Mouse (Mus musculus): ENCODE results near the gene Dok3. TPM values are rescaled to one million over a fixed set of nuclear protein-coding genes. Genes with fewer than 3 reads are reported as not detected.
A peak's percentile ranks its signal among the peaks of the same experiment; 100 is the strongest.

Gene Dok3
- polyA plus RNA-seq, 1 experiment from 2014 or later: 1.6 TPM

- 39% methylated on average over 4 of the region's 4 CpGs for WGBS
These were observed 33.4 kb downstream of the Dok3 start for GRCm38 (mm10) chr13:55495702-55496101.

GRCm38 (mm10) chr13:55494883-55495621 is 34.0 kb downstream of the Dok3 start:
- Histone ChIP-seq H3K9ac (ENCODE audit: low read length) (no peak overlapping the region), H3K4me2 (ENCODE audit: low read depth, severe bottlenecking) (no peak overlapping the region), H3K9me3 (ENCODE audit: control insufficient read depth, low read length) (no peaks in the 10 kb centered on the region), H3K27me3 (ENCODE audit: control insufficient read depth, insufficient read depth, low read length) (no peaks in the 10 kb centered on the region), H3K36me3 (ENCODE audit: control insufficient read depth, insufficient read depth, low read length) (peaks cover 3% of the 10 kb centered on the region; the same call in 1 of the 2 replicates), H3K4me1 (ENCODE audit: control insufficient read depth, insufficient read depth, low read length) (peaks cover 8% of the 10 kb centered on the region), H3K27ac (replicated peaks; ENCODE audit: low read depth, low read length) (no peak overlapping the region), H3K4me3 (ENCODE audit: low read depth, low read length) (no peak overlapping the region)
- WGBS: 26% methylated on average over 18 of the region's 18 CpGs
- DNase-seq (ENCODE audit: low spot score) (no peak), ATAC-seq (ENCODE audit: insufficient number of reproducible peaks, low FRiP score, low TSS enrichment, low read depth) (no peak)

More at GRCm38 (mm10) chr13:55495702-55496101, 33.4 kb downstream of the Dok3 start:
- H3K4me3 ChIP-seq (ENCODE audit: low read depth, low read length): no peak overlapping the region
- no peak overlapping the region for H3K9ac ChIP-seq (ENCODE audit: low read length)
- ATAC-seq (ENCODE audit: insufficient number of reproducible peaks, low FRiP score, low TSS enrichment, low read depth): no peak
- H3K4me1 ChIP-seq (ENCODE audit: control insufficient read depth, insufficient read depth, low read length): peaks cover 8% of the 10 kb centered on the region
- no peaks in the 10 kb centered on the region for H3K27me3 ChIP-seq (ENCODE audit: control insufficient read depth, insufficient read depth, low read length)
- no peak overlapping the region for H3K4me2 ChIP-seq (ENCODE audit: low read depth, severe bottlenecking)
- no peak overlapping the region for H3K27ac ChIP-seq (replicated peaks; ENCODE audit: low read depth, low read length)
- no peak for DNase-seq (ENCODE audit: low spot score)
- H3K9me3 ChIP-seq (ENCODE audit: control insufficient read depth, low read length): no peaks in the 10 kb centered on the region
- H3K36me3 ChIP-seq (ENCODE audit: control insufficient read depth, insufficient read depth, low read length): peaks cover 3% of the 10 kb centered on the region; the same call in 1 of the 2 replicates

- no peak overlapping the region for H3K9ac ChIP-seq (ENCODE audit: low read length)
- H3K4me3 ChIP-seq (ENCODE audit: low read depth, low read length): no peak overlapping the region
- no peak overlapping the region for H3K4me2 ChIP-seq (ENCODE audit: low read depth, severe bottlenecking)
- 27% methylated on average over 2 of the region's 2 CpGs for WGBS
- no peaks in the 10 kb centered on the region for H3K27me3 ChIP-seq (ENCODE audit: control insufficient read depth, insufficient read depth, low read length)
- DNase-seq (ENCODE audit: low spot score) (no peak), ATAC-seq (ENCODE audit: insufficient number of reproducible peaks, low FRiP score, low TSS enrichment, low read depth) (no peak)
- no peaks in the 10 kb centered on the region for H3K9me3 ChIP-seq (ENCODE audit: control insufficient read depth, low read length)
- H3K36me3 ChIP-seq (ENCODE audit: control insufficient read depth, insufficient read depth, low read length): peaks cover 3% of the 10 kb centered on the region; the same call in 1 of the 2 replicates
- H3K27ac ChIP-seq (replicated peaks; ENCODE audit: low read depth, low read length): no peak overlapping the region
- H3K4me1 ChIP-seq (ENCODE audit: control insufficient read depth, insufficient read depth, low read length): peaks cover 8% of the 10 kb centered on the region
These were observed 34.8 kb downstream of the Dok3 start for GRCm38 (mm10) chr13:55494257-55494656.

DNA sequence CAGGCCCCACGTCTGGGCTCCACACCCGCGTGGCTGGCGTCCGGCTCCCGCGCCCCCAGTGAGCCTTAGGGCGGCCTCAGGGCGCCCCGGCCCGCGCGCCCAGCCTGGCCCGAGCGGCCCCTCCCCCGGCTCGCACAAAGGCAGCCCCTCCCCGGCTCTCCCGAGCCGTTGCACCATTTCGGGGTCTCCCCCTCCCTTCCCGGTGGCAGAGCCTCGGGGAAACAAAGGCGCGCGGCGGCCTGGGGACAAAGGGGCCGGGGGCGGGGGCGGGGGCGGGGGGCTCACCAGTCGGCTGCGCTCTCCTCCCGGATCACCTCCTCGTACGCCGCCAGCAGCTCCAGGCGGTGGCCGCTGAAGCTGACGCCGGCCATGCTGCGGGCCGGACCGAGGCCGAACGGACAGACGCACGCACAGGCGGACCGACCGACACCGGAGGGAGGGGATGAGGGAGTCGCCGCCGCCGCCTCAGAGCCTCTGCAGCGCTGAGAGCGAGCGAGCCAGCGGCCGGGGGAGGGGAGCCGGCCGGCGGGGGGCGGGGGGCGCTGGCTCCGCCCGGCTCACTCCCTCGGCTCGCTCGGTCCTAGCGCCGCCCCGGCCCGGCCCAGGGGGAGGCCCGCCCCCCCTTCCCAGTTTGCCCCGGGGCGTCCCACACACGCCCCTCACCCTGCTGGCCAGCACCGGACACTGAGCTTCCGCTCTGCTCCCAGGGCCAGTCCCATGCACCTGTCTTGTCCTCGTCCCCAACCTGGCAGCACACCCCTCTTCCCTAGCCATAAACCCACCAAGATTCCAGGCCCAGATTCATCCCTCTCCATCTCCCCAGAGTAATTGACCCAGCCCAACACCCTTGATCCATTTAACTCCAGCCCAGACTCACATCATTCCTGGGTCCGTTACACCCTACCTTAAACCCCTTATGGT is 41.3 kb downstream of the Dok3 start, which contains the start of gene Dbn1:
Gene Dbn1, minus strand, starts transcription at position 534 of the 921 bp plus-strand sequence.
- Histone ChIP-seq H3K36me3 (ENCODE audit: control insufficient read depth, insufficient read depth, low read length) (peaks cover 2% of the 10 kb centered on the region; the same call in 1 of the 2 replicates), H3K4me3 (ENCODE audit: low read depth, low read length) (peak within 1 kb of the TSS; percentile 100), H3K27ac (replicated peaks; ENCODE audit: low read depth, low read length) (peak within 1 kb of the TSS; percentile 89), H3K4me2 (ENCODE audit: low read depth, severe bottlenecking) (peak within 1 kb of the TSS; percentile 98), H3K9ac (ENCODE audit: low read length) (peak within 1 kb of the TSS; percentile 100), H3K27me3 (ENCODE audit: control insufficient read depth, insufficient read depth, low read length) (no peaks in the 10 kb centered on the region), H3K4me1 (ENCODE audit: control insufficient read depth, insufficient read depth, low read length) (peaks cover 37% of the 10 kb centered on the region), H3K9me3 (ENCODE audit: control insufficient read depth, low read length) (no peaks in the 10 kb centered on the region)
- DNase-seq (ENCODE audit: low spot score): peak; percentile 85
- WGBS: 1% methylated on average over 41 of the region's 83 CpGs
- ATAC-seq (ENCODE audit: insufficient number of reproducible peaks, low FRiP score, low TSS enrichment, low read depth): peak; percentile 79

DNA sequence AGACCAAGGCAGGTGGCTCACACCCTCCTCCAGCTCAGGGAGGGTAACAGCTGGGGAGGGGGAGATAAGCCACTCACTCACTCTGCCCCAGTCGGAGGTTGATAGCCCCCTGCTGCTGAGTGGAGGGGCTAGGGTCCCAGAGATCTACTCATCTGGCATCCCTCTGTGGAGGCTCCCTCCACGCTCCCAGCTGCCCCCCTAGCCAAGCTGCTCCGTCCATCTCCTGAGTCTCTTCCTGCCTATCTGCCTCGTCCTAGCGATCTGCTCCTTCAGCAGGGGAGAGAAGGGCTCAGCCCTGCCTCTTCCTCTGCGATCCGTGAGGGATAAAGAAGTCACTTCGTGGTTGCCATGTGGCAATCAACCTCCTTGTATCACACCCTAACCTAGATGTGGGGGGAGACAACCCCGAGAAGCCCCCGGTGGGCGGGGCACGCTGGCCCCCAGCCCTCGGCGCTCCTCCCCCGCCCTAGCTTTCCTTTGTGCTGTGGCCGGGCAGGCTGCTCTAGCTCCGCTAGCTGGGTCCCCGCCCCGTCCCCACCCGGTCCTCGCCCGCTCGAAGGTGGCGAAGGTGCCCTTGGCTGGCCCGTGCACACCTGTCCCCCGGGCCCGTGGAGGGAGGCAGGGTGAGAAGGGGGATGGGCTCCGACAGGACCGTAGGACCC is 42.0 kb downstream of the Dok3 start:
- DNase-seq (ENCODE audit: low spot score) (peak; percentile 74), ATAC-seq (ENCODE audit: insufficient number of reproducible peaks, low FRiP score, low TSS enrichment, low read depth) (peak; percentile 55)
- H3K4me3 ChIP-seq (ENCODE audit: low read depth, low read length): peak overlapping the region; percentile 100
- H3K27ac ChIP-seq (replicated peaks; ENCODE audit: low read depth, low read length): peak overlapping the region; percentile 89
- H3K9ac ChIP-seq (ENCODE audit: low read length): peak overlapping the region; percentile 100
- H3K4me2 ChIP-seq (ENCODE audit: low read depth, severe bottlenecking): peak overlapping the region; percentile 98
- under 1% methylated on average over 29 of the region's 29 CpGs for WGBS
- H3K36me3 ChIP-seq (ENCODE audit: control insufficient read depth, insufficient read depth, low read length): peaks cover 10% of the 10 kb centered on the region; the same call in 1 of the 2 replicates
- no peaks in the 10 kb centered on the region for H3K27me3 ChIP-seq (ENCODE audit: control insufficient read depth, insufficient read depth, low read length)
- peaks cover 37% of the 10 kb centered on the region for H3K4me1 ChIP-seq (ENCODE audit: control insufficient read depth, insufficient read depth, low read length)
- H3K9me3 ChIP-seq (ENCODE audit: control insufficient read depth, low read length): no peaks in the 10 kb centered on the region

- peak; percentile 43 for DNase-seq (ENCODE audit: low spot score)
- Histone ChIP-seq H3K4me1 (ENCODE audit: control insufficient read depth, insufficient read depth, low read length) (peaks cover 37% of the 10 kb centered on the region), H3K4me3 (ENCODE audit: low read depth, low read length) (peak overlapping the region; percentile 100), H3K9me3 (ENCODE audit: control insufficient read depth, low read length) (no peaks in the 10 kb centered on the region), H3K36me3 (ENCODE audit: control insufficient read depth, insufficient read depth, low read length) (peaks cover 14% of the 10 kb centered on the region; the same call in 1 of the 2 replicates), H3K4me2 (ENCODE audit: low read depth, severe bottlenecking) (peak overlapping the region; percentile 98), H3K27ac (replicated peaks; ENCODE audit: low read depth, low read length) (no peak overlapping the region), H3K9ac (ENCODE audit: low read length) (peak overlapping the region; percentile 100), H3K27me3 (ENCODE audit: control insufficient read depth, insufficient read depth, low read length) (no peaks in the 10 kb centered on the region)
- 40% methylated on average over 14 of the region's 14 CpGs for WGBS
- ATAC-seq (ENCODE audit: insufficient number of reproducible peaks, low FRiP score, low TSS enrichment, low read depth): 0 out of 2 replicates have a peak, but pooled peaks have one; percentile 5
These were observed 42.9 kb downstream of the Dok3 start for GRCm38 (mm10) chr13:55486029-55486794.

DNA sequence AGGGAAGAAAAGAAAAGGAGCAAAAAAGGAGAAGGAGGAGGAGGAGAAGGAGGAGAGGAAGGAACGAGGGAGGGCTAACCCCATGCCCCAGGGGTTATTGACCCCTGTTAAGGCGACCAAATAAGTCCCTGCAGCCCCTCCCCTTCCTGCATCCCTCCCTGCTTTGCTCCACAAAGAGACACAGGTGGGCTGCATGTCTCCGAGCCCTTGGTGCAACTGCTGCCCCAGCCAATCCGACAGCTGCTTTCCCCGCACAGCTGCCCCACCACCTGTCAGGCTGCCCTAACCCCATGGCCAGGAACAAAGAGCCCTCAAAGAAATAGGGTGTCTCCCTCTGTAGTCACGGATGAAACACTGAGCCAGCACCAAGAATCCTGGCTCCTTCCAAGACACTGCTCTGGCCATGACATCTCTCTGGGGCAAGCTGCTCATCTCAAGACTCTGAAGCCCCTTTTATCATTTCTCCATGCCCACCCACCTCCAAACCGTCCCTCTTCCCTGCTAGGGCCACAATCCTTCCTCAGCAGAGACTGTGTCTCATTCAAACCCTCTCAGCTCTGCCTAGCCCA is 44.5 kb downstream of the Dok3 start:
- Histone ChIP-seq H3K4me1 (ENCODE audit: control insufficient read depth, insufficient read depth, low read length) (peaks cover 37% of the 10 kb centered on the region), H3K27ac (replicated peaks; ENCODE audit: low read depth, low read length) (no peak overlapping the region), H3K9ac (ENCODE audit: low read length) (peak overlapping the region; percentile 37), H3K9me3 (ENCODE audit: control insufficient read depth, low read length) (no peaks in the 10 kb centered on the region), H3K4me2 (ENCODE audit: low read depth, severe bottlenecking) (peak overlapping the region; percentile 34), H3K36me3 (ENCODE audit: control insufficient read depth, insufficient read depth, low read length) (peaks cover 28% of the 10 kb centered on the region), H3K4me3 (ENCODE audit: low read depth, low read length) (peak overlapping the region; percentile 6; the same call in 1 of the 2 replicates), H3K27me3 (ENCODE audit: control insufficient read depth, insufficient read depth, low read length) (no peaks in the 10 kb centered on the region)
- DNase-seq (ENCODE audit: low spot score): no peak
- WGBS: 22% methylated on average over 7 of the region's 7 CpGs
- ATAC-seq (ENCODE audit: insufficient number of reproducible peaks, low FRiP score, low TSS enrichment, low read depth): no peak
